Mouse (Mus musculus) limb, embryonic 15.5 days (tissue): ENCODE measurements at regions not wholly inside any gene's neighbourhood (a gene's known extent, or its start where the extent isn't known, plus 50 kb on each side); places are given as distances from the start of the nearest gene placed in this dataset.
A peak's percentile ranks its signal among the peaks of the same experiment; 100 is the strongest.

Source experiments
- ATAC-seq: fragments of 200-750 bp; cut with Nextera tagmentation; 2 replicates; pipeline ENCODE4 v1.8.0; 2017; ENCODE audit warnings: low read depth, moderate TSS enrichment; ENCODE audit not compliant: insufficient number of reproducible peaks, low FRiP score, low TSS enrichment
- H3K27ac ChIP-seq: fragments of 300-500 bp; sonication (generic); 2 replicates; pipeline ENCODE4 v1.5.1; 2015; ENCODE audit warnings: moderate library complexity, mild to moderate bottlenecking, inconsistent platforms
- H3K27me3 ChIP-seq: fragments of 300-500 bp; sonication (generic); 2 replicates; pipeline ENCODE4 v1.6.1; 2015; ENCODE audit warnings: inconsistent platforms
- H3K36me3 ChIP-seq: fragments of 300-500 bp; sonication (generic); 2 replicates; pipeline ENCODE4 v1.6.1; 2015; ENCODE audit warnings: inconsistent platforms
- H3K4me1 ChIP-seq: fragments of 300-500 bp; sonication (generic); 2 replicates; pipeline ENCODE4 v1.6.1; 2015; ENCODE audit warnings: inconsistent platforms
- H3K4me2 ChIP-seq: fragments of 300-500 bp; sonication (generic); 2 replicates; pipeline ENCODE4 v1.6.1; 2015; ENCODE audit warnings: mild to moderate bottlenecking, inconsistent platforms
- H3K4me3 ChIP-seq: fragments of 300-500 bp; sonication (generic); 2 replicates; pipeline ENCODE4 v1.5.1; 2015; ENCODE audit warnings: mild to moderate bottlenecking, inconsistent platforms
- H3K9ac ChIP-seq: fragments of 300-500 bp; sonication (generic); 2 replicates; pipeline ENCODE4 v1.6.1; 2015; ENCODE audit warnings: inconsistent platforms
- H3K9me3 ChIP-seq: fragments of 300-500 bp; sonication (generic); 2 replicates; pipeline ENCODE4 v1.6.1; 2016; ENCODE audit warnings: inconsistent platforms
- WGBS: fragments of 180-500 bp; shearing (Covaris S2); methylation state at CpG from one replicate; pipeline ENCODE4 v1.1.7; 2015; 5-methylcytosine and 5-hydroxymethylcytosine counted together

DNA sequence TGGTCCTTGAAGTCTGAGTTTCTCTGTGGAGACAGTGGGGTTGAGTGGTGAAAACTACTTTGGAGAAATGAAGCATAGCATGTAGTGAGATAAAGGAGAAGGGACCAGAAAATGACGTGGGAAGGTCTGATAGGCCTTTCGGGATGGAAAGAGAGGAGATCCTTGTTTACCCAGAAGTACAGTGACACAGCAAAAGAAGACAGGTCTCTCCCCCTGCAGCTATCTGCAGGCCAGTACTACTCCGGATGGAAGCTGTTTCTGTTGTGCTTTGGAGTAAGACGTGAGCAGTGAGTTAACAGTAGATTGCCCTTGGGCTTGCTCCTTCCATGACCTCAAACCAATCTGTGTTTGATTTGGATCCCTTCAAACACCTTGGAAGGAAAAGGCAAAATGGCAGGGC is 1277.5 kb downstream of the Gsdmc2 start:
- Histone ChIP-seq H3K4me1 (peaks cover 4% of the 10 kb centered on the region), H3K9ac (no peak overlapping the region), H3K4me3 (no peak overlapping the region), H3K36me3 (no peaks in the 10 kb centered on the region), H3K9me3 (no peaks in the 10 kb centered on the region), H3K27ac (no peak overlapping the region), H3K4me2 (no peak overlapping the region), H3K27me3 (no peaks in the 10 kb centered on the region)
- 74% methylated on average over 4 of the region's 4 CpGs for WGBS
- ATAC-seq = no peak

DNA sequence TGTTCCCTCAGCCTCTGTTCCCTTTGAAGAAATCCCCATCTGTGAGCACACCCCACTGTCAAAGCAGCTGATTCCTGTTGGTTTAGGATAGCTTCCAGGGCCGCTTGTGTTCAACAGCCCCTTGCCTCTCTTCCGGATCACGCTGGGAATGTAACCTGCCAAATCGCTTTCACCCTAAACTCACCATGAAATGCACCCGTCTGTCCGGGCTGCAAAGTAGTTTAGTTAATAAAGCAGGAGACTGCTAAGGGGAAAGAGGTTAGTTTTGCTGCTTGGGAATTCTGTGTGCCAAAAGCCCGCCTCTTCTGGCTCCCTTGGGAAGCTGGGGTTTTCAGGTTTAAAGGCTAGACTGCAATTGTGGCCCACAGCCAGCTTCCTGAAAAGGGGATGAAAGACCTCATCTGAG is 1278.9 kb downstream of the Gsdmc2 start:
- 8% methylated on average over 7 of the region's 7 CpGs for WGBS
- no peak overlapping the region for H3K4me3 ChIP-seq
- H3K27ac ChIP-seq = no peak overlapping the region
- no peak for ATAC-seq
- no peaks in the 10 kb centered on the region for H3K9me3 ChIP-seq
- H3K36me3 ChIP-seq = no peaks in the 10 kb centered on the region
- H3K4me1 ChIP-seq = peaks cover 4% of the 10 kb centered on the region
- H3K4me2 ChIP-seq = peak overlapping the region; percentile 21
- H3K27me3 ChIP-seq = no peaks in the 10 kb centered on the region
- no peak overlapping the region for H3K9ac ChIP-seq

DNA sequence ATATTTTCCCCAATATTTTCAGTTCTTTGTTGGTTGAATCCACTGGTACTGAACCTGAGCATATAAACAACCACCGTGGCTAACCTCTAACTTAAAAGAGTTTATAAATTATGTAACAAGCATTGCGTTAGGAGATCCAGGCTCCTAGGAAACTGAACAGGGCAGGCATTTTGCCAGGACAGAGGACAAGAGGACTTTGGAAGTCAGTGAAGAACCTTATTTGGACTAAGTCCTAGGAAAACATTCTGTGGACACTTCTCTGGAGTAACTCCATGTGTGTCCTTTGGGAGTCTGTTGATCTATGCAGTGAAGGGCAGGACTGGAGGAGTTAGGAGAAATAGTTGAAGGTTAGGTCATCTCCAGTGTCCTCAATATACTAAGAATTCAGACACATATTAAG is 1311.7 kb downstream of the Gsdmc2 start:
- Histone ChIP-seq H3K4me2 (no peak overlapping the region), H3K27me3 (no peaks in the 10 kb centered on the region), H3K4me3 (no peak overlapping the region), H3K4me1 (no peaks in the 10 kb centered on the region), H3K27ac (no peak overlapping the region), H3K9ac (no peak overlapping the region), H3K36me3 (no peaks in the 10 kb centered on the region), H3K9me3 (no peaks in the 10 kb centered on the region)
- 73% methylated on average over 2 of the region's 2 CpGs for WGBS
- ATAC-seq = no peak

DNA sequence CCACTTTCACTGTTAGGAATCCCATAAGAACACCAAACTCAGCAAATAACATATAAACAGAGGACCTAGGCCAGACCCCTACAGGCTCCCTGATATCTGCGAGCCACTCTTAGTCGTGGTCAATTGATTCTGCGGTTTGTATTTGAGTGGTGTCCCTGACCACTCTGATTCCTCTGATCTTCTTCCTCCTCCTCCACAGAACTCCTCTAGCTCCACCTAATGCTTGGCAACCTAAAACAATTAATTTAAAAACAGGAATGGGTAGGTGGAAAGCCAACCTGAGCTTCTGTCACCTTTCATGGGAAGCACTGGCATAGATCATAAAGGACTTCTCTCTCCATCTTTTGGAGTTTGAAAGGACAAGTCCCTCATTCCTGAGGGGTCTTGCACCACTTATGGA is 1316.0 kb downstream of the Gsdmc2 start:
- no peak overlapping the region for H3K4me2 ChIP-seq
- whole genome bisulfite sequencing = 81% methylated on average over 3 of the region's 3 CpGs
- no peak overlapping the region for H3K27ac ChIP-seq
- no peaks in the 10 kb centered on the region for H3K36me3 ChIP-seq
- H3K9ac ChIP-seq = no peak overlapping the region
- no peak for ATAC-seq
- no peak overlapping the region for H3K4me3 ChIP-seq
- H3K9me3 ChIP-seq = no peaks in the 10 kb centered on the region
- no peaks in the 10 kb centered on the region for H3K27me3 ChIP-seq
- no peaks in the 10 kb centered on the region for H3K4me1 ChIP-seq

DNA sequence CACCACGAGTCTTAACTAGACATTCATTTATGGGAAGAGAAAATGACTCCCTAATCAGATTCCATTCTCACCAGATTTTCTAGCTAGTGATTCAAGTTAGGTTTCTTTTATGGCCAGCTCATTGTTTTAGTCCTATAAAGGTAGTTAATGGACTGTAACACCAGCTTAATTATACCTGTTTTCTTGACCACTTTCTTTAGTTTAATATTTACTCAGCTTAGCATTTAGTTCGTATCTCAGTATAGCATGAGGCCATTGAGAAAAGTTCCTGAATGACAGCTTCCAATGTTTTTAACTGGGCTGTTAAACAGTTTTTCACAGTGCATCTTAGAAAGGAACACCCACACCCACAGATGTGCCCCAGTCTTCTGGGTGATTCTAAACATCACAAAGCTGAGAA is 1320.3 kb downstream of the Gsdmc2 start:
- H3K36me3 ChIP-seq = no peaks in the 10 kb centered on the region
- ATAC-seq = no peak
- H3K27me3 ChIP-seq = no peaks in the 10 kb centered on the region
- H3K27ac ChIP-seq = no peak overlapping the region
- no peaks in the 10 kb centered on the region for H3K9me3 ChIP-seq
- no peak overlapping the region for H3K4me2 ChIP-seq
- H3K4me1 ChIP-seq = no peaks in the 10 kb centered on the region
- no peak overlapping the region for H3K4me3 ChIP-seq
- H3K9ac ChIP-seq = no peak overlapping the region
- WGBS = 38% methylated on average over 2 of the region's 2 CpGs

DNA sequence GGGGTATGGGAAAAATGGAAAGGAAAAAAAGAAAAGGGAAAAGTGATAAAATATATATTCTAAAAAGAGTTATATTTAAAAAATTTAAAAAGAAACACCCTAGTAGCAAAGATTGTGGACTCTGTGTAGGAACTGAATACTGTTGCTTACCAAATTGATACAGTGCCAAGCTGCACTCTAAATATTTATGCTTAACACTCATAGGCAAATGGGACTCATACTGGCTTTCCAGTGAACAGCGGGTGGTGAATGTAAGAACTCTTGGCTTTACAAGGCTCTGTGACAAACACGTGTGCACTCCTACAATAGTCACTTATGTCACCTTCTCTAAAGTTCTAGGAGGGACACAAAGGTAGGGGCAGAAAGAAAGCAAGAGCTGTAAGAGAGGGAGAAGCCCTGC is 1320.8 kb downstream of the Gsdmc2 start:
- H3K36me3 ChIP-seq = no peaks in the 10 kb centered on the region
- no peaks in the 10 kb centered on the region for H3K27me3 ChIP-seq
- H3K4me3 ChIP-seq = no peak overlapping the region
- 53% methylated on average over 2 of the region's 2 CpGs for WGBS
- H3K4me1 ChIP-seq = no peaks in the 10 kb centered on the region
- no peaks in the 10 kb centered on the region for H3K9me3 ChIP-seq
- H3K27ac ChIP-seq = no peak overlapping the region
- ATAC-seq = no peak
- H3K4me2 ChIP-seq = no peak overlapping the region
- H3K9ac ChIP-seq = no peak overlapping the region

- Histone ChIP-seq H3K27ac (no peak overlapping the region), H3K36me3 (no peaks in the 10 kb centered on the region), H3K4me1 (no peaks in the 10 kb centered on the region), H3K9ac (no peak overlapping the region), H3K4me2 (no peak overlapping the region), H3K27me3 (no peaks in the 10 kb centered on the region), H3K4me3 (no peak overlapping the region), H3K9me3 (no peaks in the 10 kb centered on the region)
- no peak for ATAC-seq
- 84% methylated on average over 1 of the region's 1 CpGs for WGBS
Measured at GRCm38 (mm10) chr15:62513462-62513861, 1331.5 kb downstream of the Gsdmc2 start.

DNA sequence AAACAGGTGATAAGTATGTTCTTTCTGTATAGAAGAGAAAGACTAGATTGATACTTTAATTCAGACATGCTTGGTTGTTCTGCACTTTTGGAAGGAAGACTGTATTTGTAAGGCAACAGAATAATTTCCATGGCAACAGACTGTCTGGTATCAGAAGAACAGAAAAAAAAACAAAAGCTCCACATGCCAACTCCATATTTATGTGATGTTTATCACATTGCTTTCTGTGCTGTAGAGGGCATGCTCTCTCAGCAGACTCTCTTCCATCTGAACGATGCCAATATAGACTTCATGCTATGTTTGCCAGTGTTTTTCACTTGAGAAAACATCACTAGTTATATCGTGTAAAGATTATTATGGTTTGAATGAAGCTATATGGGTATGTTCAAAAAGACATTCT is 1333.5 kb downstream of the Gsdmc2 start:
- Histone ChIP-seq H3K4me2 (no peak overlapping the region), H3K9me3 (no peaks in the 10 kb centered on the region), H3K27me3 (no peaks in the 10 kb centered on the region), H3K4me3 (no peak overlapping the region), H3K4me1 (no peaks in the 10 kb centered on the region), H3K36me3 (no peaks in the 10 kb centered on the region), H3K9ac (no peak overlapping the region), H3K27ac (no peak overlapping the region)
- WGBS = 88% methylated on average over 2 of the region's 2 CpGs
- no peak for ATAC-seq

GRCm38 (mm10) chr15:62503866-62504265 is 1341.1 kb downstream of the Gsdmc2 start:
- Histone ChIP-seq H3K36me3 (no peaks in the 10 kb centered on the region), H3K9ac (no peak overlapping the region), H3K9me3 (no peaks in the 10 kb centered on the region), H3K4me1 (no peaks in the 10 kb centered on the region), H3K4me2 (no peak overlapping the region), H3K27ac (no peak overlapping the region), H3K27me3 (no peaks in the 10 kb centered on the region), H3K4me3 (no peak overlapping the region)
- ATAC-seq = no peak
- WGBS = 62% methylated on average over 3 of the region's 3 CpGs

- WGBS = 19% methylated on average over 4 of the region's 4 CpGs
- Histone ChIP-seq H3K4me3 (no peak overlapping the region), H3K9me3 (no peaks in the 10 kb centered on the region), H3K4me2 (no peak overlapping the region), H3K9ac (no peak overlapping the region), H3K4me1 (peaks cover 3% of the 10 kb centered on the region; the same call in 1 of the 2 replicates), H3K27me3 (no peaks in the 10 kb centered on the region), H3K36me3 (no peaks in the 10 kb centered on the region), H3K27ac (no peak overlapping the region)
- ATAC-seq = no peak
Measured at GRCm38 (mm10) chr15:62500966-62501365, 1344.0 kb downstream of the Gsdmc2 start.

DNA sequence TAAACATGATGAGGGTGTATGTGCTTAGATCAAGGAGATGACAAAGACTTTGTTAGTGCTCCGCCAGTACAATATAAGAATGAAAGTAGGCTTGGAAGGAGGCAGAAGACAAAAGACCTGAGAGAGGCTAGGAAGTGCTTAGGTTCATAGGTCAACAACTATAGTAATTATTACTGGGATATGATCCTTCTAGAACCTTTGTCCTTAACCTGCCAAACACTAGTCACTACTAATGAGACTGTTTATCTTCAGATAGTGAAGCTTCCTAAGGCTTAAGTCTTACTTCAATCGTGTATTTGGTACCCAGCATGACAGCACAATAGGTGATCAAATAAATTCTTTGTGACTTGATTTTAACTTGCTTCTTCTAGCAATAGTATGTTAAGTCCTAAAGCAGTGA is 1344.5 kb downstream of the Gsdmc2 start:
- 67% methylated on average over 2 of the region's 2 CpGs for WGBS
- no peaks in the 10 kb centered on the region for H3K9me3 ChIP-seq
- H3K27ac ChIP-seq = no peak overlapping the region
- H3K36me3 ChIP-seq = no peaks in the 10 kb centered on the region
- H3K4me3 ChIP-seq = no peak overlapping the region
- no peak overlapping the region for H3K4me2 ChIP-seq
- H3K27me3 ChIP-seq = no peaks in the 10 kb centered on the region
- H3K4me1 ChIP-seq = peaks cover 3% of the 10 kb centered on the region; the same call in 1 of the 2 replicates
- H3K9ac ChIP-seq = no peak overlapping the region
- ATAC-seq = no peak

DNA sequence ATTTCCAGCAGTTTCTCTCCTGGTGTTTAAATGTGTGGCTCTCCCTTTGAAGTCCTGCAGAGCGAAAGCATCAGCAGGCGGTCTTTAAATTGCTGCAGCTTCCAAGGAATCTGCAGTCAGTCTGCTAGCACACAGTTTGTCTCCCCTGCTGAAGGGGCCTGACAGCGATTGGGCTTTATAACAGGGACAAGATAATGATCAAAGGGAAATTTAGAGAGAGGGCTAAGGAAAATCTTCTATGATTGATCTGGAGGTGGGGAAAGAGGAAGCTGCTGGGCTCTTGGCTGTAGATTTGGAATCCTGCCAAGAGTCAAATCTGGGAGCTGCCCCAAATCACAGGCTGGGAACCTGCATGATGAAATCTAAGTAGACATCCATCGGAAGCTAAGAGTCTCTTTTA is 1348.8 kb downstream of the Gsdmc2 start:
- ATAC-seq = no peak
- Histone ChIP-seq H3K9me3 (no peaks in the 10 kb centered on the region), H3K4me2 (no peak overlapping the region), H3K27ac (no peak overlapping the region), H3K27me3 (no peaks in the 10 kb centered on the region), H3K9ac (no peak overlapping the region), H3K4me1 (peaks cover 3% of the 10 kb centered on the region; the same call in 1 of the 2 replicates), H3K36me3 (no peaks in the 10 kb centered on the region), H3K4me3 (no peak overlapping the region)
- 8% methylated on average over 4 of the region's 4 CpGs for WGBS

GRCm38 (mm10) chr15:62492350-62492749 is 1352.6 kb downstream of the Gsdmc2 start:
- WGBS = 30% methylated on average over 3 of the region's 3 CpGs
- Histone ChIP-seq H3K9ac (no peak overlapping the region), H3K4me1 (peaks cover 3% of the 10 kb centered on the region; the same call in 1 of the 2 replicates), H3K27ac (no peak overlapping the region), H3K9me3 (no peaks in the 10 kb centered on the region), H3K4me2 (no peak overlapping the region), H3K4me3 (no peak overlapping the region), H3K36me3 (no peaks in the 10 kb centered on the region), H3K27me3 (no peaks in the 10 kb centered on the region)
- no peak for ATAC-seq
